Mouse (Mus musculus) G1E-ER4 (cell line): ENCODE measurements around the gene Rdh16f2. TPM values are rescaled to one million over a fixed set of nuclear protein-coding genes. Genes with fewer than 3 reads are reported as not detected.

Experiments used
- GATA1 ChIP-seq: IDR thresholded peaks from one replicate; pipeline ENCODE4 v1.8.0; 2012; ENCODE audit warnings: low read length, inconsistent platforms
- polyA plus RNA-seq: library from polyadenylated mRNA; stranded (reverse); fragments of >175 nt; gene quantifications from 2 replicates; pipeline ENCODE4 v1.2.3, GENCODE M21; 2012

Gene Rdh16f2
- polyA plus RNA-seq, 1 experiment: not detected

- TF ChIP-seq GATA1: no peak
Measured at GRCm38 (mm10) chr10:127891481-127891880, 25.2 kb downstream of the Rdh16f2 start.

GRCm38 (mm10) chr10:127896705-127897104 is 30.4 kb downstream of the Rdh16f2 start:
- TF ChIP-seq GATA1: no peak

- TF ChIP-seq GATA1: no peak
Measured at GRCm38 (mm10) chr10:127897506-127897905, 31.2 kb downstream of the Rdh16f2 start.

- no peak for TF ChIP-seq GATA1
Measured at GRCm38 (mm10) chr10:127898218-127898617, 31.9 kb downstream of the Rdh16f2 start, which contains the start of gene Sdr9c7. Sdr9c7 (plus strand) TSS chr10:127898518.

GRCm38 (mm10) chr10:127899783-127900182 is 33.5 kb downstream of the Rdh16f2 start:
- no peak for TF ChIP-seq GATA1

- TF ChIP-seq GATA1: no peak
Measured at GRCm38 (mm10) chr10:127901751-127902150, 35.5 kb downstream of the Rdh16f2 start.

- TF ChIP-seq GATA1: no peak
Measured at GRCm38 (mm10) chr10:127903116-127903515, 36.8 kb downstream of the Rdh16f2 start.

- TF ChIP-seq GATA1: no peak
Measured at GRCm38 (mm10) chr10:127904718-127905446, 38.6 kb downstream of the Rdh16f2 start.

GRCm38 (mm10) chr10:127906138-127906537 is 39.9 kb downstream of the Rdh16f2 start:
- no peak for TF ChIP-seq GATA1

GRCm38 (mm10) chr10:127907386-127907951 is 41.2 kb downstream of the Rdh16f2 start:
- TF ChIP-seq GATA1: no peak

GRCm38 (mm10) chr10:127915578-127915977 is 49.3 kb downstream of the Rdh16f2 start:
- no peak for TF ChIP-seq GATA1

GRCm38 (mm10) chr10:127917651-127918050 is 51.4 kb downstream of the Rdh16f2 start:
- no peak for TF ChIP-seq GATA1

GRCm38 (mm10) chr10:127922241-127922640 is 56.0 kb downstream of the Rdh16f2 start:
- no peak for TF ChIP-seq GATA1

GRCm38 (mm10) chr10:127923024-127923423 is 56.8 kb downstream of the Rdh16f2 start:
- no peak for TF ChIP-seq GATA1

- TF ChIP-seq GATA1: no peak
Measured at GRCm38 (mm10) chr10:127924597-127925378, 58.5 kb downstream of the Rdh16f2 start.

Other genes starting within 250 kb of the Rdh16f2 start
- 0.06 and 0.12 TPM in 2 replicates for gene Lrp1, start 245.3 kb upstream of the Rdh16f2 start, polyA plus RNA-seq
- gene Stat6, start 223.5 kb upstream of the Rdh16f2 start, polyA plus RNA-seq: 30.3 and 51.0 TPM in 2 replicates
- 3.8 and 8.0 TPM in 2 replicates for gene Nemp1, start 199.6 kb upstream of the Rdh16f2 start, polyA plus RNA-seq
- 68.1 and 76.8 TPM in 2 replicates for gene Nab2, start 197.9 kb upstream of the Rdh16f2 start, polyA plus RNA-seq
- gene Myo1a, start 161.3 kb upstream of the Rdh16f2 start, polyA plus RNA-seq: 0.05 TPM in 1 of 2 replicates, not detected in the other
- gene Tac2, start 142.0 kb upstream of the Rdh16f2 start, polyA plus RNA-seq: not detected in 2 replicates
- gene Zbtb39, start 126.9 kb upstream of the Rdh16f2 start, polyA plus RNA-seq: 3.1 and 3.4 TPM in 2 replicates
- not detected in 2 replicates for gene Gpr182, start 114.7 kb upstream of the Rdh16f2 start, polyA plus RNA-seq
- gene Rdh1, start 106.8 kb upstream of the Rdh16f2 start, polyA plus RNA-seq: not detected in 2 replicates
- not detected in 2 replicates for gene Rdh16f1, start 106.7 kb upstream of the Rdh16f2 start, polyA plus RNA-seq
- gene Rdh9, start 90.1 kb upstream of the Rdh16f2 start, polyA plus RNA-seq: not detected in 2 replicates
- gene Rdh16, start 65.3 kb upstream of the Rdh16f2 start, polyA plus RNA-seq: not detected in 2 replicates
- gene Rdh19, start 16.5 kb upstream of the Rdh16f2 start, polyA plus RNA-seq: not detected in 2 replicates
- not detected in 2 replicates for gene Rdh7, start 22.3 kb downstream of the Rdh16f2 start, polyA plus RNA-seq
- not detected in 2 replicates for gene Sdr9c7, start 32.0 kb downstream of the Rdh16f2 start, polyA plus RNA-seq
- gene Hsd17b6, start 141.1 kb downstream of the Rdh16f2 start, polyA plus RNA-seq: not detected in 2 replicates
- gene Prim1, start 148.7 kb downstream of the Rdh16f2 start, polyA plus RNA-seq: 1.4 and 2.4 TPM in 2 replicates
- gene Naca, start 169.1 kb downstream of the Rdh16f2 start, polyA plus RNA-seq: 68.4 and 148 TPM in 2 replicates
- gene Ptges3, start 192.5 kb downstream of the Rdh16f2 start, polyA plus RNA-seq: 213 and 308 TPM in 2 replicates
- 2,012 and 2,953 TPM in 2 replicates for gene Atp5b, start 216.8 kb downstream of the Rdh16f2 start, polyA plus RNA-seq
- 30.8 and 32.5 TPM in 2 replicates for gene Baz2a, start 225.1 kb downstream of the Rdh16f2 start, polyA plus RNA-seq